Comparison of ENCODE assay signal across 10 mouse cellular contexts in genomic region chr8:26689479-26690177, GRCm38 (mm10).
DNase-seq lines count a peak whose midpoint lies in the region; ATAC-seq and TF ChIP-seq lines count a peak whose summit lies in the region.
"Had no signal": no experiment of that assay in that cellular context is flagged by ENCODE, and none has a peak within 500 bp of the region (broad histone marks: within the 10 kb centered on the region; RNA-seq: fewer than 3 reads in every experiment).

No protein-coding gene starts in this region.

- no peak for ATAC-seq in midbrain, embryonic 14.5 days (ENCODE audit: low FRiP score, low TSS enrichment)
- ATAC-seq in midbrain, embryonic 11.5 days (ENCODE audit: low FRiP score) = no peak
- ATAC-seq in hindbrain, embryonic 16.5 days = peak; percentile 79

- no peak overlapping the region for H3K9ac ChIP-seq in midbrain, embryonic 14.5 days (replicated peaks; ENCODE audit: low read length)
- H3K9ac ChIP-seq in midbrain, embryonic 11.5 days (ENCODE audit: low read length) = no peak overlapping the region
- no peak overlapping the region for H3K9ac ChIP-seq in hindbrain, embryonic 16.5 days (ENCODE audit: low read depth, low read length)
- H3K9ac ChIP-seq: heart, embryonic 15.5 days; lung, embryonic 14.5 days had no signal

- TF ChIP-seq POLR2A in embryonic fibroblast, embryonic 13.5 days (IDR thresholded peaks at IDR 0.05; ENCODE audit: low read depth, low read length) = no peak
- TF ChIP-seq POLR2A in myocyte (IDR thresholded peaks at IDR 0.05; ENCODE audit: insufficient read length, low read depth) = no peak

- DNase-seq in midbrain, embryonic 14.5 days = peak; percentile 26
- no peak for DNase-seq in midbrain, embryonic 11.5 days (ENCODE audit: low spot score, missing footprints)
- no peak for DNase-seq in frontal cortex, postnatal 10 days (ENCODE audit: low spot score in 2 of 2)
- DNase-seq in yolk sac, embryonic 10.5 days (ENCODE audit: low spot score) = no peak
- no peak for DNase-seq in heart, adult 8-10 months (ENCODE audit: low spot score)
- DNase-seq: lung, embryonic 14.5 days had no signal

- H3K27ac ChIP-seq in midbrain, embryonic 14.5 days (replicated peaks; ENCODE audit: low read depth, low read length) = no peak overlapping the region
- H3K27ac ChIP-seq in midbrain, embryonic 11.5 days (ENCODE audit: low read depth, low read length) = no peak overlapping the region
- 0 out of 2 replicates have a peak overlapping the region, but pooled peaks have one; percentile 3 for H3K27ac ChIP-seq in embryonic fibroblast, embryonic 13.5 days (ENCODE audit: insufficient read depth, low read length)
- no peak overlapping the region for H3K27ac ChIP-seq in hindbrain, embryonic 16.5 days (ENCODE audit: low read depth, low read length)
- H3K27ac ChIP-seq: heart, embryonic 15.5 days had no signal

- no peak for TF ChIP-seq CTCF in embryonic fibroblast, embryonic 13.5 days (IDR thresholded peaks at IDR 0.05; ENCODE audit: borderline replicate concordance, insufficient read depth, low read length)

- H3ac ChIP-seq in myocyte (ENCODE audit: control insufficient read depth, insufficient read length) = no peak overlapping the region

- no peak overlapping the region for H3K4me2 ChIP-seq in midbrain, embryonic 14.5 days (ENCODE audit: low read length)
- no peak overlapping the region for H3K4me2 ChIP-seq in midbrain, embryonic 11.5 days
- H3K4me2 ChIP-seq in hindbrain, embryonic 16.5 days (ENCODE audit: low read length) = no peak overlapping the region
- H3K4me2 ChIP-seq in myocyte (ENCODE audit: low read depth) = peak overlapping the region; percentile 80
- H3K4me2 ChIP-seq: heart, embryonic 15.5 days; lung, embryonic 14.5 days had no signal

- no peaks in the 10 kb centered on the region for H3K9me3 ChIP-seq in midbrain, embryonic 14.5 days (ENCODE audit: control insufficient read depth, low read length)
- no peaks in the 10 kb centered on the region for H3K9me3 ChIP-seq in midbrain, embryonic 11.5 days (ENCODE audit: control insufficient read depth, low read length)
- no peaks in the 10 kb centered on the region for H3K9me3 ChIP-seq in hindbrain, embryonic 16.5 days (ENCODE audit: control insufficient read depth, low read length)
- H3K9me3 ChIP-seq: heart, embryonic 15.5 days had no signal

- 33% methylated on average over 10 of the region's 10 CpGs for WGBS in midbrain, embryonic 14.5 days
- 72% methylated on average over 10 of the region's 10 CpGs for WGBS in midbrain, embryonic 11.5 days
- 30% methylated on average over 10 of the region's 10 CpGs for WGBS in hindbrain, embryonic 16.5 days

- H3K79me2 ChIP-seq in myocyte (ENCODE audit: control insufficient read depth, insufficient read depth) = no peaks in the 10 kb centered on the region

- no peak overlapping the region for H3K4me3 ChIP-seq in midbrain, embryonic 14.5 days (replicated peaks; ENCODE audit: low read depth, low read length)
- H3K4me3 ChIP-seq in midbrain, embryonic 11.5 days (ENCODE audit: low read depth, low read length) = no peak overlapping the region
- no peak overlapping the region for H3K4me3 ChIP-seq in embryonic fibroblast, embryonic 13.5 days (ENCODE audit: insufficient read depth, low read length)
- no peak overlapping the region for H3K4me3 ChIP-seq in hindbrain, embryonic 16.5 days (ENCODE audit: low read length)
- H3K4me3 ChIP-seq in myocyte = no peak overlapping the region
- H3K4me3 ChIP-seq: heart, embryonic 15.5 days had no signal

- no peaks in the 10 kb centered on the region for H3K27me3 ChIP-seq in midbrain, embryonic 14.5 days (ENCODE audit: control insufficient read depth, insufficient read depth, low read length)
- no peaks in the 10 kb centered on the region for H3K27me3 ChIP-seq in midbrain, embryonic 11.5 days (ENCODE audit: control insufficient read depth, insufficient read depth, low read length)
- H3K27me3 ChIP-seq in hindbrain, embryonic 16.5 days (replicated peaks; ENCODE audit: control insufficient read depth, insufficient read depth, low read length) = no peaks in the 10 kb centered on the region; the same call in 1 of the 2 replicates
- H3K27me3 ChIP-seq in myocyte (ENCODE audit: control insufficient read depth, insufficient read depth, insufficient read length) = no peaks in the 10 kb centered on the region

- peaks cover 4% of the 10 kb centered on the region; the same call in 1 of the 2 replicates for H3K4me1 ChIP-seq in midbrain, embryonic 14.5 days (ENCODE audit: control insufficient read depth, insufficient read depth, low read length)
- no peaks in the 10 kb centered on the region for H3K4me1 ChIP-seq in midbrain, embryonic 11.5 days (ENCODE audit: control insufficient read depth, insufficient read depth, low read length)
- H3K4me1 ChIP-seq in embryonic fibroblast, embryonic 13.5 days (ENCODE audit: control insufficient read depth, insufficient read depth, low read length) = peaks cover 12% of the 10 kb centered on the region
- H3K4me1 ChIP-seq in hindbrain, embryonic 16.5 days (ENCODE audit: control insufficient read depth, insufficient read depth, low read depth, low read length) = peaks cover 6% of the 10 kb centered on the region
- H3K4me1 ChIP-seq: heart, embryonic 15.5 days had no signal

- H3K36me3 ChIP-seq in midbrain, embryonic 14.5 days (ENCODE audit: control insufficient read depth, insufficient read depth, low read length) = no peaks in the 10 kb centered on the region
- no peaks in the 10 kb centered on the region for H3K36me3 ChIP-seq in midbrain, embryonic 11.5 days (ENCODE audit: control insufficient read depth, insufficient read depth, low read length)
- H3K36me3 ChIP-seq in hindbrain, embryonic 16.5 days (ENCODE audit: control insufficient read depth, insufficient read depth, low read length) = no peaks in the 10 kb centered on the region
- H3K36me3 ChIP-seq in myocyte (ENCODE audit: control insufficient read depth, insufficient read depth) = no peaks in the 10 kb centered on the region
- H3K36me3 ChIP-seq: heart, embryonic 15.5 days had no signal

TF ChIP-seq in myocyte, 11 proteins besides CTCF, POLR2A, EP300 and RAD21:
- TF ChIP-seq CEBPB (IDR thresholded peaks at IDR 0.05; ENCODE audit: insufficient read depth, poor library complexity, severe bottlenecking) = peak; percentile 97
- peak; percentile 66 for TF ChIP-seq USF1 (IDR thresholded peaks at IDR 0.05; ENCODE audit: low read depth)
- TF ChIP-seq SRF (IDR thresholded peaks at IDR 0.05; ENCODE audit: control insufficient read depth, insufficient read length, low read depth) = no peak
- no peak for TF ChIP-seq E2F4 (IDR thresholded peaks at IDR 0.05; ENCODE audit: insufficient read depth)
- TF ChIP-seq POLR2AphosphoS2 (IDR thresholded peaks at IDR 0.05; ENCODE audit: insufficient read length, low read depth) = no peak
- no peak for TF ChIP-seq MYOG (IDR thresholded peaks at IDR 0.05; ENCODE audit: control insufficient read depth in 1 of 3, insufficient read depth in 1 of 3, insufficient read length in 2 of 3, low read depth in 2 of 3)
- TF ChIP-seq MYOD1 (IDR thresholded peaks at IDR 0.05; ENCODE audit: control insufficient read depth in 1 of 3, insufficient read length in 2 of 3, low read depth in 2 of 3) = no peak
- no peak for TF ChIP-seq TCF3 (IDR thresholded peaks at IDR 0.05; ENCODE audit: insufficient read length, low read depth)
- TF ChIP-seq TCF12 (IDR thresholded peaks at IDR 0.05; ENCODE audit: insufficient read depth, poor library complexity, severe bottlenecking) = no peak
- TF ChIP-seq MAX (IDR thresholded peaks at IDR 0.05; ENCODE audit: low read depth) = no peak
- no peak for TF ChIP-seq REST (IDR thresholded peaks at IDR 0.05; ENCODE audit: insufficient read depth, insufficient read length)
